Mouse (Mus musculus): ENCODE results near the gene Ankrd49.
A peak's percentile ranks its signal among the peaks of the same experiment; 100 is the strongest.

Ankrd49 gene

DNA sequence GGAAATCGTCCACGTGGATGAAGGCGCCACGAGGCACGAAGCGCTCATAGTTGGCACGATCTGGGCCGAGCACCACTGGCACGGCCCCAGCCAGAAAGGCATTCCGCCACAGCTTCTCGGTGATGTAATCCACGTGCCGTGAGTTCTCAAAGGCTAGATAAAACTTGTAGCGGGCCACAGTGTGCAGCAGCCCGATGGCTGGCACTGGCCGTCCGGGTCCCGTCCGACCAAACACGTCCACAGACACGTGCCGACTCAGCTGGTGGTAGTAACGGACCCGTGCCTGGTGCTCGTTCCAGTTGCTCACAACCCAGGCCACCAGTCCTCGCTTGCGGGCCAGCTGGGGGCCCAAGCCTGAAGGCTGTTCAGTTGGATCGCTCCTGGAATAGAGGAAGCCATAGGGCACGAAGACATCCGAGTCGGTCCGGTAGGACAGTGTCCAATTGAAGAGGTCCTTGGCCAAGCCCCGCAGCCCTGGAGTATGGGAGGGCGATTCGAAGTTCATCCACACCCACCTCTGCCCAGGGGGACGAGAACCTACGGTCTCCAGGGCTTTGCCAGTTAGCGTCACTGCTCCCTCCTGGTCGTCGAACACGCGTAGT is 33.7 kb downstream of the Ankrd49 start:
- DNase-seq (ENCODE audit: low read depth, low spot score): peak; percentile 18

- DNase-seq (ENCODE audit: low read depth, low spot score): no peak
Observed at GRCm38 (mm10) chr9:14740151-14740924, 44.3 kb downstream of the Ankrd49 start, which contains the start of gene Piwil4. Gene Piwil4 (minus strand): TSS chr9:14740733.

DNA sequence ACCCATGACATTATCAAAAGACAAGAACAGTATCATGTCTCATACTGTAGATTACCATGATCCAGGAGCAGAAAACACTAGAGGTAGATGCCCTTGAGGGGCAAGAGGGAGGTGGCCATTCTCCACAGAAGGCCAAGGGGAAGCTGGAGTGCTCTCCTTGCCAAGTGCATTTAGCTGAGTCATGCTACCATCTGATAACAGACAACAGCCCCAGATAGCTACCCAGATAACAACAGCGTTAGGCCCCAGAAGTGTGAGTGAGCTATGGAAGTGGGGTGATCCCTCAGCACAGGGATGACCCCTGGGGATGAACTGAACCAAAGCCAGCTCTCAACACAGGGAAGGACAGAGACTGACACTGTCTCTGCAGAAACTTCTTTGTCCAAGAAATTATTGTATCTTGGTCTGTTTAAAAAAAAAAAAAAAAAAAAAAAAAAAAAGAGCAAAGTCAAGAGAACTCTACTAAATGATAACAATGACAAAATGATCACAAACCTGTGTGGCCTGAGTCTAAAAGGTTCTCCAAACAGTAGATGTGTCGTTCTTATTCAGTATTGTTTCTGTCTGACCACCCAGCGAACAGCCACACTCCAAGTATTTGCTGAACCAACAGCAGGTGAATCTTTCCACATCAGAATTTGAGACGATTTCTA is 45.0 kb downstream of the Ankrd49 start:
- DNase-seq (ENCODE audit: low read depth, low spot score): no peak

GRCm38 (mm10) chr9:14730941-14731541 is 53.6 kb downstream of the Ankrd49 start:
- DNase-seq (ENCODE audit: low read depth, low spot score): peak; percentile 47

Data from R1 (cell line).